Mouse (Mus musculus) intestine, embryonic 14.5 days (tissue): ENCODE results near the gene Olfr67. TPM values are rescaled to one million over a fixed set of nuclear protein-coding genes. Genes with fewer than 3 reads are reported as not detected.
"Not testable (repeated sequence)": the region's sequence is repeated elsewhere in the genome, so short reads cannot be mapped to it uniquely, and the experiment has no call there.

Source experiments
- ATAC-seq: fragments of 200-750 bp; cut with Nextera tagmentation; replicated peaks from 2 replicates; pipeline ENCODE4 v1.8.0; 2017; ENCODE audit warnings: low read depth, moderate number of reproducible peaks, moderate TSS enrichment, moderate library complexity; ENCODE audit not compliant: low FRiP score, low TSS enrichment
- DNase-seq: peaks from one replicate; pipeline ENCODE4 v3.0.0-alpha.2; 2018; ENCODE audit warnings: low spot score
- H3K27ac ChIP-seq: fragments of 300-500 bp; sonication (generic); 2 replicates; pipeline ENCODE4 v1.5.1; 2014; ENCODE audit warnings: low read depth, mild to moderate bottlenecking, control low read depth
- H3K27me3 ChIP-seq: fragments of 300-500 bp; sonication (generic); replicated peaks from 2 replicates; pipeline ENCODE4 v1.6.1; 2014; ENCODE audit warnings: low read length, control low read depth; ENCODE audit not compliant: control insufficient read depth, insufficient read depth
- H3K36me3 ChIP-seq: fragments of 300-500 bp; sonication (generic); 2 replicates; pipeline ENCODE4 v1.6.1; 2014; ENCODE audit warnings: low read length, control low read depth; ENCODE audit not compliant: control insufficient read depth, insufficient read depth
- H3K4me1 ChIP-seq: fragments of 300-500 bp; sonication (generic); replicated peaks from 2 replicates; pipeline ENCODE4 v1.6.1; 2014; ENCODE audit warnings: low read length, control low read depth, mixed read lengths; ENCODE audit not compliant: control insufficient read depth, insufficient read depth
- H3K4me2 ChIP-seq: fragments of 300-500 bp; sonication (generic); 2 replicates; pipeline ENCODE4 v1.6.1; 2014; ENCODE audit warnings: low read length
- H3K4me3 ChIP-seq: fragments of 300-500 bp; sonication (generic); 2 replicates; pipeline ENCODE4 v1.5.1; 2014; ENCODE audit warnings: low read depth, low read length, control low read depth, mixed read lengths
- H3K9ac ChIP-seq: fragments of 300-500 bp; sonication (generic); 2 replicates; pipeline ENCODE4 v1.6.1; 2014; ENCODE audit warnings: mild to moderate bottlenecking, low read length
- H3K9me3 ChIP-seq: fragments of 300-500 bp; sonication (generic); 2 replicates; pipeline ENCODE4 v1.6.1; 2016; ENCODE audit warnings: low read length, control low read depth; ENCODE audit not compliant: control insufficient read depth
- WGBS: fragments of 180-500 bp; shearing (Covaris S2); extraction: QIAGEN DNeasy Blood & Tissue Kit; methylation state at CpG from one replicate; pipeline ENCODE4 v1.1.7; 2014; 5-methylcytosine and 5-hydroxymethylcytosine counted together
- polyA plus RNA-seq: library from polyadenylated mRNA; unstranded; fragments of >200 nt; fragmentation: Nextera tagmentation; extraction: Ambion mirVana; gene quantifications from 2 replicates; pipeline ENCODE4 v1.2.1, GENCODE M21; 2014

Gene Olfr67
- polyA plus RNA-seq, 1 experiment from 2014 or later: not detected

DNA sequence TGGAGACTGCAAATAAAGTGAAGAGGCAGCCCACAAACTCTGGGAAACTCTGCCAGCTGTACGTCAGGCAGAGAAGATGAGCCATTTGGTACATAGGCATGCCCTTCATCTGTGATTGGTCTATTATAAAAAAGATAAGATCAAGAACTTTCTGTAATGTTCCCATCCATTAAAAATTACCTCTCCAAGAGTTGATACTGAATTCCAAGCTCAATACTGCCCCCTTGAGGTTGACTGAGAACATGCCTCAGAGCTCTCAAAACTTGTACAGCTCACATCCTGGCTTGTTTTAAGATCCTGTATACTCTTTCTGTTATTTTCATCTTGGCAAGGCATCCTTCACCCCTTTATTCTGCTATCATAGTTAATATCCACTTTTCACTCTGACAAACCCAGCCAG lies 15.2 kb upstream of the Olfr67 start:
- WGBS: 63% methylated on average over 1 of the region's 1 CpGs
- H3K9me3 ChIP-seq: no peaks in the 10 kb centered on the region
- no peaks in the 10 kb centered on the region for H3K4me1 ChIP-seq
- H3K27me3 ChIP-seq: no peaks in the 10 kb centered on the region
- no peak overlapping the region for H3K27ac ChIP-seq
- peak; percentile 51 for DNase-seq
- no peak for ATAC-seq
- H3K4me3 ChIP-seq: no peak overlapping the region
- no peak overlapping the region for H3K4me2 ChIP-seq
- no peaks in the 10 kb centered on the region for H3K36me3 ChIP-seq
- H3K9ac ChIP-seq: no peak overlapping the region

DNA sequence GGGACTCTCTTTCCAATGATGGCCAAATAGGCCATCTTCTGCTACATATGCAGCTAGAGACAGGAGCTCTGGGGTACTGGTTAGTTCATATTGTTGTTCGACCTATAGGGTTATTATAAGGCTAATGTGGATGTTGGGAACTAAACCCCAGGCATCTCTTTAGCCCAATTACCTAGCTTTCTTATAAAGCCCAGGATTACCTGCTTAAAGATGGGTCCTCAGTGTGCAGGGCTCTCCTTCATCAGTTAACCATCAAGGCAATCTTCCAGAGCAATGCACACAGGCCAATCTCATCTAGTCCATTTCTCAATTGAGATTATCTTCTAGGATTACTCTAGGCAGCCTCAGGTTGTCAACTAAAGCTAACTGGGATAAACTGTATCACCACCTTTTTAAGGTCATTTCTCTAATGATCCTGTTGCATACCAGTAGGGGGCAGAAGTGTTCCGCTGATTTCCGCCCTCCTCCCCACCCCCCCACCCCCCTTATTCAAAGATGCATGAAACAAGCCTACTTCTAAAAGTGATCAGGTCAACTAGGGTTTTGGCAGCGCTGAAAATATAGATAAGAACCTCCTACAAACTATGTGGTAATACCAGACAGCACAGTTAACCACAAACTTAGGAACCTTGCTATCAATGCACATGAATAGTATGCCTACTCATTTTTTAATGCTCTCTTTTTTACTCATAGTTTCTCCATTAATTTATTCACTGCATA lies 1.2 kb upstream of the Olfr67 start:
- H3K36me3 ChIP-seq: no peaks in the 10 kb centered on the region
- WGBS: 22% methylated on average over 4 of the region's 4 CpGs

DNA sequence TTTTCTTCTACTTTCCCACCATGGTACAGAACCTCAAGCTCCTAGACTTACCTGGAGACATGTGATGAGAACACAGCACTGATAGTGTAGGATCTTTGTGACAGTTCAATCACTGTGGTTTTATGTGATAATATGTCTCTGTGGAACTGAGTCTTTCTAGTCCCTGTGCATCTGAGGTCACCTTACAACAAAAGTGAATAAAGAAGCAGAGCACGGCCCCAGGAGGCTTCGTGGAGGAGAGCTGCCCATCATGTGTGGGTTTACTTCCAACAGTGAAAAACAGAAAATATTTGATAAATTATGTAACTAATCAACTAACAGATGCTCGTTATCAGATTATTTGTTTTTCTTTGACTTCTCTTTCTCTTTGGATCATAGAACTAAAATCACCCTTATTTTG lies 12.0 kb downstream of the Olfr67 start, which contains the start of gene Olfr68:
Gene Olfr68 (minus strand): TSS at position 101 of the 400 bp plus-strand sequence.
- no peaks in the 10 kb centered on the region for H3K27me3 ChIP-seq
- 75% methylated on average over 3 of the region's 3 CpGs for WGBS
- no peaks in the 10 kb centered on the region for H3K36me3 ChIP-seq
- no peak within 1 kb of the TSS for H3K4me3 ChIP-seq
- DNase-seq (no peak), ATAC-seq (no peak)
- no peak within 1 kb of the TSS for H3K4me2 ChIP-seq
- H3K9ac ChIP-seq: no peak within 1 kb of the TSS
- no peaks in the 10 kb centered on the region for H3K9me3 ChIP-seq
- no peaks in the 10 kb centered on the region for H3K4me1 ChIP-seq
- H3K27ac ChIP-seq: no peak within 1 kb of the TSS

More for the DNA sequence above, 1.2 kb upstream of the Olfr67 start:
- Histone ChIP-seq H3K27me3 (no peaks in the 10 kb centered on the region), H3K4me3 (no peak overlapping the region), H3K27ac (no peak overlapping the region), H3K9me3 (no peaks in the 10 kb centered on the region), H3K4me2 (no peak overlapping the region), H3K9ac (no peak overlapping the region), H3K4me1 (no peaks in the 10 kb centered on the region)
- DNase-seq: no peak
- ATAC-seq: no peak

DNA sequence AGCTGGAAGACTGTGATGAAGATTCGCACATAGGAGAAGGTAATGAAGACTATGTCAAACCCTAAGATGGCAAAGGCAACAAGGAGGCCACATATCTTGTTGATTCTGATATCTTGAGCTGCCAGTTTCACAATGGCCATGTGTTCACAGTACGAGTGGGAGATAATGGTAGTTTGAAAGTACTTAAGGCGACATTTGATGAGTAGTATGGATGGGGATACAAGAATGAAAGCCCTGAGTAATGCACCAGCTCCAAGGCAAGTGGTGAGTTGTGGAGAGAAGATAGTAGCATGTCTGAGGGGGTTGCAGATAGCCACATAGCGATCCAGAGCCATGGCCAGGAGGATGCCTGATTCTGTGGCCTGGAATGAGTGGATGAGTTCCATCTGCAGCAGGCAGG lies 14.0 kb downstream of the Olfr67 start:
- not testable (repeated sequence) for H3K27ac ChIP-seq, H3K4me3 ChIP-seq, H3K9ac ChIP-seq, H3K4me1 ChIP-seq, DNase-seq, H3K27me3 ChIP-seq, H3K36me3 ChIP-seq, ATAC-seq, H3K4me2 ChIP-seq, H3K9me3 ChIP-seq
- 79% methylated on average over 4 of the region's 4 CpGs for WGBS

DNA sequence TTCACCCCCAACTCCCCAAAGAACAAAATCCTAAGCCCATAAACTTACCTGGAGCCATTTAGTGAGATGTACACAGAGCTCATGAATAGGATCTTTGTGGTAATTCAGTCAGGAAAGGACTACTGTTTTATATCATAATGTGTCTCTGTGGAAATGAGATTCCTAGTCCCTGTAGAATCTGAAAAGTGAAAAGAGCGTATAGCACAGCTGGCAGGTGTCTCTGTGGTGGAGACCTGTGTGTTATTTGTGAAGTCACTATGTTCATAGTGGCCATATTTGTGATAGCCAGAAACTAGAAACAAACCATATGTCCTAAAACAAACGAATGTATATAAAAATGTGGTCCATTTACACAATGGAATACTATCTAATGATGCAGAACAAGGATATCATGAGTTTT lies 20.1 kb downstream of the Olfr67 start, which contains the start of gene Olfr69:
Gene Olfr69 (minus strand): TSS at position 101 of the 400 bp plus-strand sequence.
- H3K4me3 ChIP-seq: no peak within 1 kb of the TSS
- ATAC-seq: no peak

DNA sequence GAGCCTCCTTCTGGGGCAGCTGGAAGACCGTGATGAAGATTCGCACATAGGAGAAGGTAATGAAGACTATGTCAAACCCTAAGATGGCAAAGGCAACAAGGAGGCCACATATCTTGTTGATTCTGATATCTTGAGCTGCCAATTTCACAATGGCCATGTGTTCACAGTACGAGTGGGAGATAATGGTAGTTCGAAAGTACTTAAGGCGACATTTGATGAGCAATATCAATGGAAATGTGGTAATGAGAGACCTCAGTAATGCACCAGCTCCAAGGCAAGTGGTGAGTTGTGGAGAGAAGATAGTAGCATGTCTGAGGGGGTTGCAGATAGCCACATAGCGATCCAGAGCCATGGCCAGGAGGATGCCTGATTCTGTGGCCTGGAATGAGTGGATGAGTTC lies 23.9 kb downstream of the Olfr67 start:
- not testable (repeated sequence) for H3K4me2 ChIP-seq, DNase-seq, H3K36me3 ChIP-seq, H3K27ac ChIP-seq, H3K4me1 ChIP-seq, H3K4me3 ChIP-seq, ATAC-seq, H3K9ac ChIP-seq, H3K9me3 ChIP-seq, H3K27me3 ChIP-seq
- WGBS: 94% methylated on average over 6 of the region's 6 CpGs

More for the DNA sequence above, 20.1 kb downstream of the Olfr67 start, which contains the start of gene Olfr69:
- Histone ChIP-seq H3K27ac (no peak within 1 kb of the TSS), H3K36me3 (no peaks in the 10 kb centered on the region), H3K4me2 (no peak within 1 kb of the TSS), H3K27me3 (no peaks in the 10 kb centered on the region), H3K9ac (no peak within 1 kb of the TSS), H3K4me1 (no peaks in the 10 kb centered on the region), H3K9me3 (no peaks in the 10 kb centered on the region)
- 81% methylated on average over 2 of the region's 2 CpGs for WGBS
- DNase-seq: no peak

DNA sequence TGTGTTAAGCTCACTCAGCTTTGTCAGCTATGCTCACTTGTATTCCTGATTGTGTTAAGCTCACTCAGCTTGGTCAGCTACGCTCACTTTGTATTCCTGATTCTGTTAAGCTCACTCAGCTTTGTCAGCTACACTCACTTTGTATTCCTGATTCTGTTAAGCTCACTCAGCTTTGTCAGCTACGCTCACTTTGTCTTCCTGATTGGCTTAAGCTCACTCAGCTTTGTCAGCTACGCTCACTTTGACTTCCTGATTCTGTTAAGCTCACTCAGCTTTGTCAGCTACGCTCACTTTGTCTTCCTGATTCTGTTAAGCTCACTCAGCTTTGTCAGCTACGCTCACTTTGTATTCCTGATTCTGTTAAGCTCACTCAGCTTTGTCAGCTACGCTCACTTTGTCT lies 29.4 kb downstream of the Olfr67 start:
- H3K4me1 ChIP-seq, H3K27me3 ChIP-seq, H3K36me3 ChIP-seq, ATAC-seq, DNase-seq, H3K9ac ChIP-seq, H3K4me2 ChIP-seq, H3K9me3 ChIP-seq, H3K27ac ChIP-seq, H3K4me3 ChIP-seq: not testable (repeated sequence)
- WGBS: 80% methylated on average over 6 of the region's 6 CpGs

DNA sequence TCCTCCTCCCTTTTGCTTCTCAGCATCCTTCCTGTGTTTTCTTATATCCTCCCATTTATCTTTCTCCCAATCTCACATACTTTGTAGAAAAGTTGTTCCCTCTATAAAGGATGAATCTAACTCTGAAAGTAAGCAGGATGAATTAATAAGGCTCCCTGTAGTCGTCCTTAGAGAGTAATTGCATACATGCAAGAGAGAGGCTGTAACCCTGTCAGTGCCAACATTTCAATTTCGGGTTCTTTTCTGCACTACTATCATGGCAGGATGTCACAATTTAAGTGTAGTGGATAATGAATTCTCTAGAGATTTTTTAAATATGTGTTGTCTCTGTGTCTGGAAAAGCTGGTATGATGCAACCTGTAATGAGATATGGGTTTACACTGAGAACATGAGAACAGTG lies 34.4 kb downstream of the Olfr67 start, which contains the start of gene Olfr630:
Gene Olfr630 (minus strand): TSS at position 101 of the 400 bp plus-strand sequence.
- Histone ChIP-seq H3K27ac (no peak within 1 kb of the TSS), H3K9ac (no peak within 1 kb of the TSS), H3K27me3 (no peaks in the 10 kb centered on the region), H3K4me3 (no peak within 1 kb of the TSS), H3K36me3 (no peaks in the 10 kb centered on the region), H3K4me2 (no peak within 1 kb of the TSS), H3K4me1 (no peaks in the 10 kb centered on the region), H3K9me3 (no peaks in the 10 kb centered on the region)
- DNase-seq (no peak), ATAC-seq (no peak)
- WGBS: 42% methylated on average over 2 of the region's 2 CpGs

DNA sequence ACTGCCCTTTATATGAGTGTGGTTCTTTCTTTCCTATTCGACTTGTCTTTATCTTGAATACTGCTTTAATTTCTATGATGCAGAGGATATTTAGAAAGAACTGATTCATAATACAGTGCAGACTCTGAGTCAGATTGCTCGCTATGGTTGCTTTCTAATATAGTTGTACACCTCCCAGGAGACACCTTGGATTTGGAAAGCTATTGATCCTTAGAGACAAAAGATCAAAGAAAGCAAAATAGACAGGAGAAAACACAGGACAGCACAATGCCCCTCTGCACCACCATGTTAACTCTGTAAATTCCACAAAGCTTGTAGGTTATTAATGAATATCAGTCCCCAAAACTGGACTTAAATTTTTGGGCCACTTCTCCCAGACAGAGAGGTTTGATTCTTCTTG lies 46.8 kb downstream of the Olfr67 start, which contains the start of gene Olfr629:
Gene Olfr629 (minus strand): TSS at position 101 of the 400 bp plus-strand sequence.
- WGBS: 85% methylated on average over 2 of the region's 2 CpGs
- H3K4me2 ChIP-seq: no peak within 1 kb of the TSS
- H3K4me1 ChIP-seq: no peaks in the 10 kb centered on the region
- DNase-seq (no peak), ATAC-seq (no peak)
- no peaks in the 10 kb centered on the region for H3K36me3 ChIP-seq
- no peak within 1 kb of the TSS for H3K4me3 ChIP-seq
- H3K9ac ChIP-seq: no peak within 1 kb of the TSS
- no peaks in the 10 kb centered on the region for H3K27me3 ChIP-seq
- no peak within 1 kb of the TSS for H3K27ac ChIP-seq
- H3K9me3 ChIP-seq: no peaks in the 10 kb centered on the region
